Mouse (Mus musculus) liver, adult 2 months (tissue): Measurements from ENCODE around the gene Rftn2.

ENCODE experiments used
- CTCF ChIP-seq: fragments of 200-500 bp; IDR thresholded peaks from 2 replicates; pipeline ENCODE4 v1.5.1; 2011; ENCODE audit warnings: low read depth, low read length, control low read depth
- POLR2A ChIP-seq: fragments of 200-500 bp; IDR thresholded peaks from 2 replicates; pipeline ENCODE4 v1.6.1; 2011; ENCODE audit warnings: low read length, control low read depth; ENCODE audit not compliant: insufficient read depth; ENCODE audit errors: extremely low read depth

DNA sequence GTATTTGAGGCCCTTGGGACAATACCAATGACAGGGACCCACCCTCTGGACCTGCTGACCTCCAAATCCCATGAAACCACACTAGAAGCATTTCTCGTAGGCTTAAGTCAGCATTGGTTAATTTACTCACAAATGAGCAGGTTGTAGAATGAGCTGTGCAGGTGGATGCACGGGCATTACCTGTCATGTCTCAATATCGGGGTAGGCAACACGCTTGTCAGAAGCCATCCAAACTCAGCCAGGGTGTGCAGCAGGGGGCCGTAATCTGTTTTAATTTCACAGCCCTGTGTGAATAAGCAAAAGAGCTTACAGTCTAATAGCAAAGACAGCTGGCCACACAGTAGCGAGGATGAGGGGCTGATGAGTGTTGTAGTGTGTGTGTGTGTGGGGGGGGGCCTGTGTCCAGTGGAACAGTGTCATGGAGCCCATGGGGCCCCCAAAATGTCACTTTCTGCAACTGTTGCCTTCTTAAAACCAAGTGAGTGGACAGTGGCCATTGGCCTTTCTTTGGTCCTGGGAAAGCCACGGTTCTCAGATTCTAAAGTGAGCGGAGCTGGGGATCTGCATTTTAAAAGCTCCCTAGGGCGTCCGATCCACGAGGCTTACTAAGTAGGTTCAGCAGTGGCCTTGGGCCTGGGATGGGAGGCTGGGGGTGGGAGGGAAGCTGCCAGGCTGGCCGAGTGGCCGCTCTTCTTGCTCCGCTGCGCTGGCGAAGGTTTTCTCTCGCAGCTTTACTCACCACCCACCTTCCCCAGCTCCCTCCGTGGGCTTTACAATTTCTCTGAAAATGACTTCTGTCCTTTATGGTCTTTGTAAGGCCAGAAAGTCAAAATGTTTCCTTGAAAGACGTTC lies 32.3 kb downstream of the Rftn2 start:
- no peak for TF ChIP-seq POLR2A
- TF ChIP-seq CTCF: no peak
